23 mouse cellular contexts compared by ENCODE assay signal in genomic region chr7:28677624-28678023, GRCm38 (mm10). TPM values are rescaled to one million over a fixed set of nuclear protein-coding genes. Genes with fewer than 3 reads are reported as not detected.
"Had no signal": no experiment of that assay in that cellular context is flagged by ENCODE, and none has a peak within 500 bp of the region (broad histone marks: within the 10 kb centered on the region; RNA-seq: fewer than 3 reads in every experiment).

No protein-coding gene starts in this region.

- H3K36me3 ChIP-seq: liver, embryonic 15.5 days; lung, embryonic 15.5 days; midbrain, embryonic 13.5 days; midbrain, embryonic 15.5 days; neural tube, embryonic 13.5 days; neural tube, embryonic 15.5 days had no signal

- DNase-seq: liver, postnatal 0 days; lung, adult 2 months; lung, postnatal 14 days; retina, postnatal 1 day; right cerebral cortex, adult 18-20 months; right cerebral cortex, postnatal 25 days; right cerebral cortex, postnatal 4 days had no signal

- H3K4me1 ChIP-seq: liver, embryonic 15.5 days; lung, embryonic 15.5 days; megakaryocyte, embryonic 14.5 days; midbrain, embryonic 13.5 days; midbrain, embryonic 15.5 days; neural tube, embryonic 13.5 days; neural tube, embryonic 15.5 days had no signal

- H3K27ac ChIP-seq: liver, embryonic 15.5 days; lung, embryonic 15.5 days; macrophage; midbrain, embryonic 13.5 days; midbrain, embryonic 15.5 days; neural tube, embryonic 13.5 days; neural tube, embryonic 15.5 days had no signal

- H3K9ac ChIP-seq: liver, embryonic 15.5 days; liver, postnatal 0 days; lung, embryonic 15.5 days; midbrain, embryonic 13.5 days; midbrain, embryonic 15.5 days; neural tube, embryonic 13.5 days; neural tube, embryonic 15.5 days had no signal

- H3K9me3 ChIP-seq: liver, embryonic 15.5 days; lung, embryonic 15.5 days; midbrain, embryonic 13.5 days; midbrain, embryonic 15.5 days; neural tube, embryonic 13.5 days; neural tube, embryonic 15.5 days had no signal

- H3K4me2 ChIP-seq: liver, embryonic 15.5 days; lung, embryonic 15.5 days; midbrain, embryonic 11.5 days; midbrain, embryonic 13.5 days; midbrain, embryonic 15.5 days; neural tube, embryonic 13.5 days; neural tube, embryonic 15.5 days had no signal

- H3K4me3 ChIP-seq: liver, embryonic 15.5 days; lung, embryonic 15.5 days; megakaryocyte, embryonic 14.5 days; midbrain, embryonic 13.5 days; midbrain, embryonic 15.5 days; neural tube, embryonic 13.5 days; neural tube, embryonic 15.5 days had no signal

- ATAC-seq: liver, postnatal 0 days; lung, postnatal 0 days; midbrain, embryonic 13.5 days; midbrain, embryonic 15.5 days had no signal

- H3K27me3 ChIP-seq: liver, embryonic 15.5 days; lung, embryonic 15.5 days; midbrain, embryonic 13.5 days; midbrain, embryonic 15.5 days; neural tube, embryonic 13.5 days; neural tube, embryonic 15.5 days had no signal

RNA-seq across cellular contexts. Expression of gene Fbxo27, which starts 15.0 kb away (rescaled TPM):
- polyA plus RNA-seq: macrophage had no signal

RNA-seq across cellular contexts. Expression of gene Fbxo17, which starts 39.0 kb away (rescaled TPM):
- total RNA-seq: monocyte, adult 5-6 weeks had no signal

RNA-seq across cellular contexts. Expression of gene Acp7, which starts 46.5 kb away (rescaled TPM):
- total RNA-seq: megakaryocyte progenitor cell, adult 5-6 weeks; monocyte, adult 5-6 weeks had no signal
- polyA plus RNA-seq: liver, embryonic 15.5 days; liver, postnatal 0 days; lung, embryonic 15.5 days; lung, postnatal 0 days; macrophage; midbrain, embryonic 11.5 days; midbrain, embryonic 13.5 days; neural tube, embryonic 11.5 days; neural tube, embryonic 13.5 days; small intestine, adult 2 months; stomach, embryonic 14.5 days; stomach, embryonic 16.5 days had no signal
